Mouse (Mus musculus): ENCODE results near the gene Klra8. TPM values are rescaled to one million over a fixed set of nuclear protein-coding genes. Genes with fewer than 3 reads are reported as not detected.

The Klra8 gene
- polyA plus RNA-seq (2017; shearing (Covaris generic)) = not detected

GRCm38 (mm10) chr6:130129798-130130197 is at the start of gene Klra8:
Gene Klra8, minus strand, starts transcription at chr6:130129898.

DNA sequence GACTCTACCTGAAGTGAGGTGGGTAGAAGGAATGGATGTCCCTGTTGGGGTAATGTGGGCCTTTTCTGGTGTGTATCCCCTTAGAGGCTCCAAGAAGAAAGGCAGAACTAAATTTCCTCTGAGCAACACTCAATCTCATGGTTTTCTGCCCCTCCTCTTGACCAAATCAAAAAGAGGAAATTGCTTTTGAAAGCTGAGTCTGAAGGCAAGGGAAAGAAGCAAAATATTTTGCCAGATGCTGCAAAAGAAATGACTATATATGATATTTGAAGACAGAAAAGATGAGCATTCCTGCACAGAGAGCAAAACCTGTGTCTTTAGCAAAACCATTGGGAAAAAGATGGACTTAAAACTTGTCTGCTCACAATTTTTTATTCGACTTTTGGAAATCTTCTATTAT is 62.5 kb downstream of the Klra8 start, which contains the start of gene Klra4:
Gene Klra4 (minus strand): TSS at position 101 of the 400 bp plus-strand sequence.

Other genes starting within 250 kb of the Klra8 start
- gene Klra5, start 212.2 kb downstream of the Klra8 start, polyA plus RNA-seq (2017; shearing (Covaris generic)) = not detected
- gene Klra6, start 102.9 kb downstream of the Klra8 start, polyA plus RNA-seq (2017; shearing (Covaris generic)) = not detected
- not detected for gene Klra4, start 62.6 kb downstream of the Klra8 start, polyA plus RNA-seq (2017; shearing (Covaris generic))
- not detected for gene Klra9, start 63.2 kb upstream of the Klra8 start, polyA plus RNA-seq (2017; shearing (Covaris generic))
- gene Klra7, start 103.4 kb upstream of the Klra8 start, polyA plus RNA-seq (2017; shearing (Covaris generic)) = not detected
- not detected for gene Klra10, start 152.0 kb upstream of the Klra8 start, polyA plus RNA-seq (2017; shearing (Covaris generic))
- gene Klra3, start 207.7 kb upstream of the Klra8 start, polyA plus RNA-seq (2017; shearing (Covaris generic)) = not detected

Data from effector memory CD4-positive, alpha-beta T cell, adult 5 months (primary cell).